Mouse (Mus musculus): ENCODE data around the gene Gfpt2. TPM values are rescaled to one million over a fixed set of nuclear protein-coding genes. Genes with fewer than 3 reads are reported as not detected.

The Gfpt2 gene
- total RNA-seq, 1 experiment from 2014 or later: 2.5 TPM

DNA sequence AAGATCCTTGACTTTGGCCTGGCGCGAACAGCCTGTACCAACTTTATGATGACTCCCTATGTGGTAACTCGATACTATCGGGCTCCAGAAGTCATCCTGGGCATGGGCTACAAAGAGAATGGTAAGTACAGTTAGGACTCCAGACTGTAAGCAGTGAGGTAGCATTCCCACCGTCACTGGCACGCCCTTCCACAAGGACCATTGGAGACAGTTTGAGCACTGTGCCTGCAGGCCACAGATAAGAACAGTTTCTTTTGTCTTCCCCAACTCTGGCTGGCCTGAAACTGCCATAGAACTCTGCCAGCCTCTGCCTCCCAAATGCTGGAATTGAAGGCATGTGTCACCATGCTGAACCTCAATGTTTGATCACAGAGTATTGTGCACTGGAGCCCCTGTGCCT, 78.8 kb downstream of the Gfpt2 start:
- peak; percentile 56 for ATAC-seq (replicated peaks; ENCODE audit: low read depth, poor library complexity, severe bottlenecking)

DNA sequence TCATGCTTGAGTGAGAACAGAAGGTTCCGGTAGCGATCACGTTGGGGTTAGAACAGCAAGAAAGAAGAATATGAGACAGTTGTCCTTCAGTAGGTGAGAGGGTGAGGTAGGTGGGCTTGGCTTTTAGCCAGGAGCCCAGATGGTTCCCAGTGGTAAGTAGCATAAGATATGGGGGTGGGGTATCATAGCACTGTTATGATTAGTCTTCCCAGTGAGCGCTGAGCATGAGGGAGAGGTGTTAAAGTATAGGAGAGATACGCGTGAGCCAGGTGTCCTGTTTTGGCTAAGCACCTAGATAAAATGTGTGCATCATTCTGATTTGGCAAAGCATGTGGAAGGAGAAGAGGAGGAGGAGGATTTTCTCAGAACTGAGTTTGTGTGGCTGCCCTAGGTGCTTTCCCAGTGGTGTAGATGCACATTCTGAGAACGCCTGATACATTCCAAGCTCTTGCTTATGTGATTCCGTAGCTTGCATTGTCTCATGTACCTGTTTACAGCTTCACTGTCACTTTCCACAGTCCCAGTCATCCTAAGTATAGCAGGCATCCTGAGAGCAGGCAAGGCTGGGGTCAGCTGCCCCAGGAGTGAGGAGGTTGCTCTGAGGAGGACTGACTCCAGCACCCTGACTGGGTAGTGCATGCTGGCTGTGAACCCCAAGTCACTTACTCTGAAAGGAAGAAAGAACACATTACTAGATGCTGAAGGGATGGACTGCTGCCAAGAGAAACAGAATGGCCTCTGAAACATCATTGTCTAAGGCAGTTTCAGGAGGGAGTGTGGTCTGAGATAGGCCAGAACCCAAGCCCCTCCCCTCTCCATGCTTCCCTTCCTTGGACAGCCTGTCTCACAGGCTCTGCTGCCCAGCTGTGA, 83.2 kb downstream of the Gfpt2 start:
- no peak for ATAC-seq (replicated peaks; ENCODE audit: low read depth, poor library complexity, severe bottlenecking)

DNA sequence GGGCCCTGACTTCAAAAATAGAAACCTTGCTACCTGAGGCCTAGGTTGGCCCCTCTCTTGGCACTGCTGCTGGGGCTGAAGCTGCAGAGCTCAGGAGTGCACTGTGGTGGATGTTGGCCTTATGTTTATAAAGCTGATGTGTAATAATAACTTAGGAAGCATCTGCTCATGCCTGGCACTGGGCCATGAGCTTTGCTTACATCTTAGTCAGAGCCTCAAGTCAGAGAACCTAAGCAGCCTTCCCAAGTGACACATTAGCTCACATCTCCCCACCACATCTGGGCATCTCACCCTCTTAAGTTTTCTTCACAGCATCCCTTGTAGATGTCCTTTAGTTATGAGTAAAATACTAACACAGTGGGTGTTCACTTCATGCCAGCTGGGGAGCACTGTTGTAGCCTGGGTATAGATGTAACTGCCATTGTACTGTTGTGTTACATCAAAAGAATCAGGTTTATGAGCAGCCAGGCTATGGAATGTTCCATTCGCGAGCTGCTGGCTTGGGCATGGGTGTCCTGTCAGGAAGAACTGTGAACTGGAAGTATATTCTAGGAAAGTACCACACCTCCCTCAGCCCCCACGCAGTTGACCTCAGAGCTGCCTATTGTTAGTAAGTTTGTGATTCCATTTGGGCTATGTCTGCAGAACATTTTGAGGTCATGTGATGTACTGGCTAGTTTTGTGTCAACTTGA, 86.1 kb downstream of the Gfpt2 start:
- no peak for ATAC-seq (replicated peaks; ENCODE audit: low read depth, poor library complexity, severe bottlenecking)

DNA sequence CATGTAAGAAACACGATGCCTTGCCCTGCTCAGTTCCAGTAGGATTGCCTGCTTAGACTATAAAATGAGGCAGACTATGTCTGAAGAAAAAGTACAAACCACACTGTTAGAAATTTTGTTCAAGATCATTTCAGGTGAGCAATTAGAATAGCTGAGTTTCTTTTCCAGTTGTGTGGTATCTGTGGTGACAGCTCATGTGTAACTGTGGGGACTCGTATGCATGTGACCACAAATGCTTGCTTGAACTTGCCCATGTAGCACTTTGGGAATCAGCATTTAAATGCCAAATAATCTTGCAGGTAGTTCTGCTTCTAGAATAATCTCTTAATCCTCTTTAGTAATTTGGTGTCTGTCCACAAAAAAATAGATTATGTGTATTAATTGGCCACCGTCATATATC, 89.4 kb downstream of the Gfpt2 start:
- ATAC-seq (replicated peaks; ENCODE audit: low read depth, poor library complexity, severe bottlenecking): no peak

Other genes with a start within 250 kb of the Gfpt2 start
- gene Olfr1380, start 237.3 kb upstream of the Gfpt2 start, total RNA-seq (2017): not detected in 2 replicates
- gene Flt4, start 184.9 kb upstream of the Gfpt2 start, total RNA-seq (2017): 0.09 TPM in 1 of 2 replicates, not detected in the other
- not detected in 2 replicates for gene Scgb3a1, start 130.6 kb upstream of the Gfpt2 start, total RNA-seq (2017)
- 96.7 and 119 TPM in 2 replicates for gene Cnot6, start 81.5 kb upstream of the Gfpt2 start, total RNA-seq (2017)
- gene Mapk9, start 52.6 kb downstream of the Gfpt2 start, total RNA-seq (2017): 51.6 and 60.3 TPM in 2 replicates
- gene Rasgef1c, start 107.7 kb downstream of the Gfpt2 start, total RNA-seq (2017): 0.59 and 0.68 TPM in 2 replicates
- 226 and 240 TPM in 2 replicates for gene Rnf130, start 231.2 kb downstream of the Gfpt2 start, total RNA-seq (2017)